Mouse (Mus musculus) hindbrain, embryonic 16.5 days (tissue): Measurements from ENCODE around the gene Ppm1l. TPM values are rescaled to one million over a fixed set of nuclear protein-coding genes. Genes with fewer than 3 reads are reported as not detected.

Experiments
- ATAC-seq: fragments of 200-750 bp; cut with Nextera tagmentation; 2 replicates; pipeline ENCODE4 v1.8.0; 2017; ENCODE audit warnings: moderate TSS enrichment, moderate library complexity
- H3K27ac ChIP-seq: fragments of 300-500 bp; sonication (generic); 2 replicates; pipeline ENCODE4 v1.5.1; 2014; ENCODE audit warnings: low read depth, mild to moderate bottlenecking, control low read depth, low read length, moderate library complexity
- H3K27me3 ChIP-seq: fragments of 300-500 bp; sonication (generic); replicated peaks from 2 replicates; pipeline ENCODE4 v1.6.1; 2014; ENCODE audit warnings: low read length; ENCODE audit not compliant: control insufficient read depth, insufficient read depth
- H3K36me3 ChIP-seq: fragments of 300-500 bp; sonication (generic); 2 replicates; pipeline ENCODE4 v1.6.1; 2014; ENCODE audit warnings: mild to moderate bottlenecking, low read length, moderate library complexity, mixed read lengths; ENCODE audit not compliant: control insufficient read depth, insufficient read depth
- H3K4me1 ChIP-seq: fragments of 300-500 bp; sonication (generic); 2 replicates; pipeline ENCODE4 v1.6.1; 2014; ENCODE audit warnings: low read depth, low read length; ENCODE audit not compliant: control insufficient read depth, insufficient read depth
- H3K4me2 ChIP-seq: fragments of 300-500 bp; sonication (generic); 2 replicates; pipeline ENCODE4 v1.6.1; 2014; ENCODE audit warnings: mild to moderate bottlenecking, low read length, control low read depth, moderate library complexity
- H3K4me3 ChIP-seq: fragments of 300-500 bp; sonication (generic); 2 replicates; pipeline ENCODE4 v1.5.1; 2014; ENCODE audit warnings: mild to moderate bottlenecking, low read length, control low read depth, moderate library complexity
- H3K9ac ChIP-seq: fragments of 300-500 bp; sonication (generic); 2 replicates; pipeline ENCODE4 v1.6.1; 2014; ENCODE audit warnings: low read depth, mild to moderate bottlenecking, control low read depth, low read length, moderate library complexity
- H3K9me3 ChIP-seq: fragments of 300-500 bp; sonication (generic); 2 replicates; pipeline ENCODE4 v1.6.1; 2014; ENCODE audit warnings: mild to moderate bottlenecking, low read length, moderate library complexity; ENCODE audit not compliant: control insufficient read depth
- WGBS: fragments of 180-500 bp; shearing (Covaris S2); extraction: QIAGEN DNeasy Blood & Tissue Kit; methylation state at CpG from one replicate; pipeline ENCODE4 v1.1.7; 2014; 5-methylcytosine and 5-hydroxymethylcytosine counted together
- polyA plus RNA-seq: library from polyadenylated mRNA; unstranded; fragments of >200 nt; fragmentation: Nextera tagmentation; extraction: Ambion mirVana; gene quantifications from 2 replicates; pipeline ENCODE4 v1.2.1, GENCODE M21; 2015

Gene Ppm1l
- polyA plus RNA-seq, 1 experiment from 2014 or later: 19.1 TPM

DNA sequence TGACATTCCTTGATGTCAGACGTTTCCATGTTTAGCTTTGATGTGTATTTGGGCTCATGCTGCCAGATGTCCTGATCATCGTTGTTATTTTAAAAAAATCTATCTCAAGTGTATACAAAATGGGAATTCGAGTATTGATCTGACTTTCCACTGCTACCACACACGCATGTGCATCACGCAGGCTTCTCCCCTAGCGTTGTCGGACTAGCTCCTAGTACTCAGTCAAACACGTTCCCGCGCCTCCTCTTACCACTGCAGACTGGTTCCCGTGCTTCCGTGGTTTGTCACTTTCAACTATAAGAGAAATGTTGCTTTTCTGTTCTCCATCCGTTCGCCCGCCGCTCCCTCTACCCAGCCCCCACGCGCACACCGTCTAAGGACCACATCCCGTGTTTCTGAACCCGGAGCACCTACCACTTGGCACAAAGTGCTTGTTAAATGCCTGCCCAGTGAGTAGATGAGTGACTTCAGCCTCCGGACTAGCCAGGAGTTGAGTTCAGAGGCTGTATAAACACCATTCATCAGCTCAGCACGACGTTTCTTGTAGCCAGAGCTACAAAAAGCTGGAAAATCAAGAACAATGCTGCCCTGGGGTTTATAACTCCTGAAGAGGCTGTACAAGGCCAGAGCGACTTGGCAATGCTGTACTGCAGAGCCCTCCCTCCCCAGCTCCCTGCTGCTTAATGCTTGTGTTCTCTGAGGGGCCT, 219.4 kb downstream of the Ppm1l start:
- H3K27ac ChIP-seq: peak overlapping the region; percentile 45; the same call in 1 of the 2 replicates
- ATAC-seq: peak; percentile 76
- H3K27me3 ChIP-seq: no peaks in the 10 kb centered on the region
- H3K36me3 ChIP-seq: no peaks in the 10 kb centered on the region
- H3K9me3 ChIP-seq: no peaks in the 10 kb centered on the region
- WGBS: 23% methylated on average over 25 of the region's 25 CpGs
- peak overlapping the region; percentile 40 for H3K4me2 ChIP-seq
- H3K9ac ChIP-seq: 0 out of 2 replicates have a peak overlapping the region, but pooled peaks have one; percentile 9
- peaks cover 17% of the 10 kb centered on the region; the same call in 1 of the 2 replicates for H3K4me1 ChIP-seq
- no peak overlapping the region for H3K4me3 ChIP-seq

GRCm38 (mm10) chr3:69542962-69543361, 226.3 kb downstream of the Ppm1l start:
- Histone ChIP-seq H3K4me3 (no peak overlapping the region), H3K36me3 (no peaks in the 10 kb centered on the region), H3K4me1 (peaks cover 7% of the 10 kb centered on the region), H3K4me2 (no peak overlapping the region), H3K9ac (no peak overlapping the region), H3K27ac (no peak overlapping the region), H3K9me3 (no peaks in the 10 kb centered on the region), H3K27me3 (no peaks in the 10 kb centered on the region)
- WGBS: 43% methylated on average over 8 of the region's 8 CpGs
- peak; percentile 70 for ATAC-seq

DNA sequence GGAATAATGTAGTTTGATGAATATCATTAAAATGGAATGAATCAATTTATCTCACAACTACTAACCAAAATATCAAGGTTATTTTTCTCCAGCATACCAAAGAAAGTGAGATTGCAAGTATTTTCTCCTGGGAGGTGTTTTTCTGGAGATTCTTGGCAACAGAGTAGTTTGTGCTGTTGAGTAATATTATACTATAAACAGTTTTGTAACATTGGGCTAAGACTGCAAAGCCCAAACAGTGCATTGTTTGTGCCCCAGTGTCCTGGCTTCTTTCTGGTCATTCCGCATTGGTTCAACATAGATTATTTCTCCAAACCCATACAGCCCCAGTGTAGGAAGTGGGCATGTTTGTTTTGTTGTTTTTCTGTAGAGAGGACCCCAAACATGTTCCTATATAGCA, 227.1 kb downstream of the Ppm1l start:
- Histone ChIP-seq H3K9ac (no peak overlapping the region), H3K36me3 (no peaks in the 10 kb centered on the region), H3K4me2 (no peak overlapping the region), H3K4me1 (peaks cover 7% of the 10 kb centered on the region), H3K9me3 (no peaks in the 10 kb centered on the region), H3K4me3 (no peak overlapping the region), H3K27ac (no peak overlapping the region), H3K27me3 (no peaks in the 10 kb centered on the region)
- ATAC-seq: no peak
- WGBS: 89% methylated on average over 1 of the region's 1 CpGs

- Histone ChIP-seq H3K36me3 (no peaks in the 10 kb centered on the region), H3K27ac (no peak overlapping the region), H3K4me2 (no peak overlapping the region), H3K9ac (no peak overlapping the region; the same call in 1 of the 2 replicates), H3K4me3 (no peak overlapping the region), H3K9me3 (no peaks in the 10 kb centered on the region), H3K4me1 (peaks cover 7% of the 10 kb centered on the region), H3K27me3 (no peaks in the 10 kb centered on the region)
- 44% methylated on average over 5 of the region's 5 CpGs for WGBS
- ATAC-seq: 0 out of 2 replicates have a peak, but pooled peaks have one; percentile 27
Measured at GRCm38 (mm10) chr3:69545017-69545416, 228.4 kb downstream of the Ppm1l start.

DNA sequence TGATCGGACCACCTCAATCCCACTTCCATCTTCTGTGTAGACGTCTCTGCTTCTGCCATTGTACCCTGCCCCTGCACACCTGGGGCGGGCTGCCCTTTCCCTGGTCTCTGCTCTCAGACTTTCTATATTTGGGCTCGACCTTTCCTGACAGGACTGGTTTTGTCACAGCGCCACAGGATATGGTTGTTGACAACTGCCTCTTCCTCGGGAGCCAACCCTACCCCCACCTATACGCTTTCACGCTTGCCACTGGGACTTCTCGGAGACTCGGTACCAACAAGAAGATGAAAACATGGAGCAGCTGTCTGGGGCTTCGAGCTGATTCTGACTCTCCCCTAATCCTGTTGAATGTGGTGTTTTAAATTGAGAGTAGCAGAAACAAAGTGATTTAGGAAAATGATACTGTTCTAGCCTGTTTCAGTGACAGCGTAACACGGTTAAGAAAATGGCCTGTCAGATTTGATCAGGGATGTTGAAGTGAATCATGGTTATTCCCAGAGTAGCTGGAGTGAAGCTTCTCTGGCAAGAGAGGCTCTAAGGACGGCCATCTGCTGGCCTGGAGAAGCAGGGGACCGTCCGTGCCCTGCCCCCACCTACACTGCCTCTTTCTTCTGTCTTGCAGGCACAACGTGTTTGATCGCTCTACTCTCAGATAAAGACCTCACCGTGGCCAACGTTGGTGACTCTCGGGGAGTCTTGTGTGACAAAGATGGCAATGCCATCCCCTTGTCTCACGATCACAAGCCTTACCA, 232.2 kb downstream of the Ppm1l start:
- WGBS: 77% methylated on average over 22 of the region's 22 CpGs
- Histone ChIP-seq H3K27ac (no peak overlapping the region), H3K9me3 (no peaks in the 10 kb centered on the region), H3K4me1 (peaks cover 4% of the 10 kb centered on the region; the same call in 1 of the 2 replicates), H3K9ac (no peak overlapping the region), H3K4me2 (no peak overlapping the region), H3K4me3 (no peak overlapping the region), H3K27me3 (no peaks in the 10 kb centered on the region), H3K36me3 (no peaks in the 10 kb centered on the region)
- peak; percentile 63 for ATAC-seq

GRCm38 (mm10) chr3:69549602-69550001, 232.9 kb downstream of the Ppm1l start:
- no peak overlapping the region for H3K4me3 ChIP-seq
- no peak overlapping the region for H3K27ac ChIP-seq
- H3K9ac ChIP-seq: no peak overlapping the region
- H3K4me2 ChIP-seq: no peak overlapping the region
- ATAC-seq: no peak
- H3K36me3 ChIP-seq: no peaks in the 10 kb centered on the region
- no peaks in the 10 kb centered on the region for H3K27me3 ChIP-seq
- peaks cover 4% of the 10 kb centered on the region; the same call in 1 of the 2 replicates for H3K4me1 ChIP-seq
- H3K9me3 ChIP-seq: no peaks in the 10 kb centered on the region
- WGBS: 65% methylated on average over 4 of the region's 4 CpGs

DNA sequence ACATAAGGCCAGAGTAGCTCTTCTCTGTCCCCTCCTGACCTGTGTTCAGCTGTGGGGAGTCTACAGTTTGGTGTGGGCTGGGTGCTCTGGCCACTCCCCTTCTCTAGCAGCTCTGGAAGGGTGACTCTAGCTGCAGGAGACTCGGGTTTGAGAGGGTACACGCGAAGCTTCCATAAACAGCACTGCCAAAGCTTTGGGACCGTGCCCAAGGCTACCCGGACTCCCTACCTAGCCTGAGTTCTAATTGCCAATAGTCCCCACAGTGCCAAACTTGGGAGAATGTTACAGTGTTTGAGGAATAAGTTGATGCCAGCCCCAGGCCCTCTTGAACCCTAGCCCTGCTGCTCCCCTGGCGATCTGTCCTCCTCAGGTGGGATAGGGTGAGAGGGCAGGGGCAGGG, 238.8 kb downstream of the Ppm1l start:
- H3K4me1 ChIP-seq: no peaks in the 10 kb centered on the region
- no peak overlapping the region for H3K4me2 ChIP-seq
- no peak overlapping the region for H3K27ac ChIP-seq
- H3K4me3 ChIP-seq: no peak overlapping the region
- no peaks in the 10 kb centered on the region for H3K36me3 ChIP-seq
- no peak overlapping the region for H3K9ac ChIP-seq
- no peaks in the 10 kb centered on the region for H3K9me3 ChIP-seq
- 0 out of 2 replicates have a peak, but pooled peaks have one; percentile 38 for ATAC-seq
- WGBS: 73% methylated on average over 6 of the region's 6 CpGs
- H3K27me3 ChIP-seq: no peaks in the 10 kb centered on the region

- H3K4me2 ChIP-seq: no peak overlapping the region
- H3K4me1 ChIP-seq: no peaks in the 10 kb centered on the region
- no peak overlapping the region for H3K9ac ChIP-seq
- 74% methylated on average over 12 of the region's 12 CpGs for WGBS
- H3K9me3 ChIP-seq: no peaks in the 10 kb centered on the region
- H3K27me3 ChIP-seq: no peaks in the 10 kb centered on the region
- H3K4me3 ChIP-seq: no peak overlapping the region
- ATAC-seq: no peak
- H3K36me3 ChIP-seq: no peaks in the 10 kb centered on the region
- no peak overlapping the region for H3K27ac ChIP-seq
Measured at GRCm38 (mm10) chr3:69556092-69556778, 239.6 kb downstream of the Ppm1l start.
